Mouse (Mus musculus): ENCODE results near the gene Dhrs7.

DNA sequence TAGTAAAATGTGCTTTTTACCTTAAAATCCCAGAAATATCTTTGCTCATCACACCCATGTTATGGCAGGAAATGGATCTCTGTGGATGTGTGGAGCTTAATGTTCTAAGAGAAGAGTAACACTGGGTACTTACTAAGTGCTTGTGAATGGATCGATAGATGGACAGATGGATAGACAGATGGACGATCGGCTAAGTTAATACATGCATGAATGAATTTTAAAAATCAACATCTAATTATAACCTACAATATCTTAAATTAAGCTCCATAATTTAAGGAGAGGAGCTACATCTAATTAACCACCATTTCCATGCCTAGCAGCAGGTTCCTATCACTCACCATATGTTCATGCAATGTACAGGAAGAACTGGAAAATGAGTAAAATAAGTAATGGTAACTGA is 45.3 kb upstream of the Dhrs7 start:
- no peak for TF ChIP-seq POLR2A (IDR thresholded peaks at IDR 0.05; ENCODE audit: low read depth, low read length)
- no peak for TF ChIP-seq CTCF (IDR thresholded peaks at IDR 0.05; ENCODE audit: extremely low read depth, insufficient read depth, insufficient read length, insufficient replicate concordance)

All from spleen, adult 2 months (tissue).